Mouse (Mus musculus) kidney, postnatal 14 days (tissue): Measurements from ENCODE around the gene Cep250.

Experiments
- DNase-seq: peaks from one replicate; pipeline ENCODE4 v3.0.0; 2022; ENCODE audit warnings: mixed read lengths

The Cep250 gene

GRCm38 (mm10) chr2:155973348-155973747 is 17.1 kb downstream of the Cep250 start:
- no peak for DNase-seq

DNA sequence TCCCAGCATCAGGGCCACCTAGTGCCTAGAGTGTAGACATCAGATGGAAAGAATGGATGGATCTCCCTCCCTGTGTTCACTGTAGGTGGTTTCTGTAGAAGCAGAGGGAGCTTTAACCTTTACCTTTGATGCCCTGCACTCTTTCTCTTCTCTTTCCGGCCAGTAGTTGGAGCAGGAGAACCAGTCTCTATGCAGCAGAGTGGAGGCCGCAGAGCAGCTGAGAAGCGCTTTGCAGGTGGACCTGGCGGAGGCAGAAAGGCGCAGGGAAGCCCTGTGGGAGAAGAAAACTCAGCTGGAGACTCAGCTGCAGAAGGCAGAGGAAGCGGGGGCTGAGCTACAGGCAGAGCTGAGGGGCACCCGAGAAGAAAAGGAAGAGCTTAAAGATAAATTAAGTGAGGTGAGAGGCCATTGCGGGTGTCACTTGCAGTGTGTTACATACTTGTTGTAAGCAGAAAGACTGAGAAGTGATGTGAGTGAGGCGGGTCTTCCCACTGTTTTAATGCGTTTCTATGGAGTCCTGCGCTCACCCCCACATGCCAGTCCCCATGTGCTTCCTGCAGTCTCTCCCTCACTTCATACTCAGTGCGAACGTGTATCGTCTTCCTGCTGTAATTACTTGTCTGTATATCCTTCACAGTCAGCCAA is 18.0 kb downstream of the Cep250 start:
- DNase-seq: no peak

DNA sequence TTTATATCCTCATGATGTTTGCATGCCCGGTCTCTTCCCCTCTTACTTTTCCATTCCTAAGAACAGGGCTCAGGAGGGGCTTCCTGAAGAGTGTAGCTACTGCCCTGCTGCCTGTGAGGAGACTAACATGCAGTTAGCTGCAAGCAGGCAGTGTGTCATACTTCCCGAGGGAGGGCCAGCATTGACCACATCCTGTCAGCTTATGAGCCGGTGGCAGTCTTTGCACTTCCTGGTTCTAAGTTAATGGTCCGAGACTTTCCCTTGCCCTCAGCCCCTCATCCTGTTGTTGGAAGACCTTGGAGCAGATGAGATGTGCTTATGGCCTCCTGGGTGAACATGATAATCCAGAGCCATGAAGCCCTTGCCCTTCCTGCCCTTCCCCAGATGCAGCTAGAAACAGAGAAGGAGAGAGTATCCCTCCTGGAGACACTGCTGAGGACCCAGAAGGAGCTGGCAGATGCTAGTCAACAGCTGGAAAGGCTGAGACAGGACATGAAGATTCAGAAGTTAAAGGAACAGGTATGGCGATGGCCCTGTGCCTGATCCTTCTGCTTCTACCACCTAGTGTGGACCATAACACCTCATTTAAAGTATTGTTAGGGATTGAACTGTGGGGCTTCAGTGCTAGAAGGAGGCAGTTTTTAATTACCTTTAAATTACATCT is 23.2 kb downstream of the Cep250 start:
- DNase-seq: peak; percentile 59

DNA sequence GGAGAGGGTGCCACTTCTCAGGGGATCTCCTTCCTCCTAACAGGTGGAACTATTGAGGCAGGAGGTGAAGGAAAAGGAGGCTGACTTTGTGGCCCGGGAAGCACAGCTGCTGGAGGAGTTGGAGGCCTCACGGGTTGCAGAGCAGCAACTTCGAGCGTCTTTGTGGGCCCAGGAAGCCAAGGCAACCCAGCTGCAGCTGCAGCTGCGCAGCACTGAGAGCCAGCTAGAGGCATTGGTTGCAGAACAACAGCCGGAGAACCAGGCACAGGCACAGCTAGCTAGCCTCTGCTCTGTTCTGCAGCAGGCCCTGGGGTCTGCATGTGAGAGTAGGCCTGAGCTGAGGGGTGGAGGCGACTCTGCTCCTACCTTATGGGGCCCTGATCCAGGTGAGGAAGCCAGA is 29.5 kb downstream of the Cep250 start:
- no peak for DNase-seq

GRCm38 (mm10) chr2:155987131-155987530 is 30.9 kb downstream of the Cep250 start:
- no peak for DNase-seq

- no peak for DNase-seq
These were observed 32.8 kb downstream of the Cep250 start for GRCm38 (mm10) chr2:155989085-155989484.

- no peak for DNase-seq
These were observed 34.9 kb downstream of the Cep250 start for GRCm38 (mm10) chr2:155991151-155991550.

- peak; percentile 71 for DNase-seq
These were observed 35.6 kb downstream of the Cep250 start for GRCm38 (mm10) chr2:155991863-155992321.

GRCm38 (mm10) chr2:156005393-156005792 is 49.1 kb downstream of the Cep250 start:
- no peak for DNase-seq

- peak; percentile 99 for DNase-seq
These were observed 51.8 kb downstream of the Cep250 start, which contains the start of the genes 6430550D23Rik and Ergic3 for GRCm38 (mm10) chr2:156007888-156008532. Gene 6430550D23Rik (minus strand): TSS chr2:156007977. Gene Ergic3 (plus strand): TSS chr2:156008045.

DNA sequence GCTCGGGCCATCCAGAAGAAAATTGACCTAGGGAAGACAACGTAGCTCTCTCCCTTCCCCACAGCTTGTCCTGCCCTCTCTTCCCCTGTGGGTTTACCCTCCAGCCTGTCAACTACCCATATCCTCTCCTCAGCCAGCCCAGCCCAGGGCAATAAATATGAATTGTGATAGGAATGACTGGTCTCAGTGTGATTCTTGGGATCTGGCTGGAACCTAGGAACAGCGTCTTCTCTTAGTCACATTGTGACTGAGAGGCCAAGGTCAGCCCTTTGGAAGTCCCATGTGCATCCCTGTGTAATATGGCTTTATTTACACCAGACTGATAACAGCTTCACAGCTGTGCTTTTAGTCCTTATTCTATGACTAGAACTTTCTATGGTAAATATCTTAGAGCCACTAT is 61.8 kb downstream of the Cep250 start:
- DNase-seq: no peak

DNA sequence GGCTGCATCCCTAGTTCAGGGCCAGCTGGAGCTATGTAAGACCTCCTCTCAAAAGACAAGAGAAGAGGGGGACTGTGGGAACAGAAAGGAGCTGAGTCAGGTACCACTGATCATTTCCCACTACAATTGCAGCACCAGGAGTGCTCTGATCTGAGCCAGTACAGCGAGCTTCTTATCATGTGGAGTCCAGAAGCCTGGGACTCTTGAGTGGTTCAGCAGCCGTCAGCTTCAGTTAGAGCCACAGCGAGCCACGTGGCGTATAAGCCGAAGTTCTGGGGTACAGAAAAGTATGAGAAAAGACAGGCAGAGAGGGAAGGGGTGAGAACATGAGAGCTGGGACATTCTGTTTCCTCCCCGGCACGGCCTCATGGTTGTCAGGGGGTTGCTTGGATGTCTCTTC is 65.0 kb downstream of the Cep250 start:
- no peak for DNase-seq

- DNase-seq: no peak
These were observed 65.5 kb downstream of the Cep250 start for GRCm38 (mm10) chr2:156021765-156022164.

DNA sequence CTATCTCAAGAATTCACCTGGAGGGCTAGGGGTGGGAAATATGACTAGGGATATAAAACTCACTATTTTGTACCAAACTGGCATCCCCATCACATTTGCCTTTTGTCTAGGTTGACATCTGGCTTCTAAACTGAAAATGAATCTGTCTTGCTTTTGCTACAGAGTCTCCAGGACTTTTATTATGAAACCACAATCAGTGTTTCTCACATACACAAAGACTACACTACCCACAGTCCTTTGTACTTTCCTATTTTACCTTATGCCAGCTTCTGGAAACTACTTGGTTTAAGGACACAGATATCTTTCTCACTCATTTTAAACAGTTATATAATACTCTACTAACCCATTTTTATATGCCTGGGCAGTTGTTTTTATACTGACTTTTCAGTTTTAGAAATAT is 69.2 kb downstream of the Cep250 start:
- DNase-seq: no peak

- no peak for DNase-seq
These were observed 83.1 kb downstream of the Cep250 start for GRCm38 (mm10) chr2:156039390-156039789.

GRCm38 (mm10) chr2:156042903-156043302 is 86.6 kb downstream of the Cep250 start:
- no peak for DNase-seq

DNA sequence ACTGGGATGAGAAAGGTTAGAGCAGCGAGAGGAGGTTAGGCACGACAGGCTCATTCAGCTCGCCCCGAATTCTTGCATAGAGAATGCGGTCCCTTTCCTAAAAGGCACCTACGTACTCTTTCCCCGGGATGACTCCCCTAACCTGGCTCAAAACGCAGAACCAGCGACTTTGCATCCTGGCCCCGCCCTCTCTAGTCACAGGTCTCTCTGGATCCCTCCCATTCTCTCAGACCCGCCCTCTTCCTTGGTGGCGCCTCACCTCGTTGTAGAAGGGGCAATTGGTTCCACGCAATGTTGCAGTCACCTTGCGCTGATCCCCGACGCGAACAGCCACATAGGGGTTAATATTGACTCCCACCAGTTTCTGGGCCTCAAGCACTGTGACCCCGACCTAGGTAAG is 91.7 kb downstream of the Cep250 start:
- DNase-seq: peak; percentile 31
